Mouse (Mus musculus) T-helper 1 cell (primary cell): ENCODE measurements around the gene Olfr1202.

Source experiments
- in situ Hi-C: fragments of 300-600 bp; cut with MboI, MseI; formaldehyde crosslinking; loops from one replicate; pipeline ENCODE4 v1.15.1; 2025; ENCODE audit warnings: high pct_unique_total_duplicates

The Olfr1202 gene

GRCm38 (mm10) chr2:88814196-88814595 is at the start of gene Olfr1202:
Olfr1202 (plus strand) TSS chr2:88814496.
- in situ Hi-C loops, result no loop called here

- in situ Hi-C loops, result no loop called here
These were observed 43.9 kb upstream of the Olfr1202 start, which contains the start of gene Olfr1200 for GRCm38 (mm10) chr2:88770388-88770787. Olfr1200 (minus strand) TSS chr2:88770488.

DNA sequence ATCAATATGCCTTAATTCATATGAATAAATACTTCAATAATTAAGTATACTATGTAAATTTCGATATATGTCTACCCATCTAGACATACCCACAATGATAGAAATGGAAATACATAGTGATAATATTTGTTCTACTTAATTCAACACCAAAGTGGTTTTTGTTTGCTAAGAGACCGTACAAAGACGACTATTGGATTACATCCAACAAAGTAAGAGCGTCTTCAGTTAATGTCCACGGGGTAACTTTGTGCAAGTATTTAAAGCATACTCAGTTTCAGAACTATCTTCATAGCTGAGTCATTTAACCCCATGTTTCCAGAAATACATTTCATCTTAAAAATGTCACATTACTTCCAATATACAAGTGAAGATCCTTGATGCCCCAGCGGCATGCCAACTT is 21.6 kb upstream of the Olfr1202 start, which contains the start of gene Olfr1201:
Olfr1201 (plus strand) TSS at position 301 of the 400 bp plus-strand sequence.
- in situ Hi-C loops, result no loop called here

DNA sequence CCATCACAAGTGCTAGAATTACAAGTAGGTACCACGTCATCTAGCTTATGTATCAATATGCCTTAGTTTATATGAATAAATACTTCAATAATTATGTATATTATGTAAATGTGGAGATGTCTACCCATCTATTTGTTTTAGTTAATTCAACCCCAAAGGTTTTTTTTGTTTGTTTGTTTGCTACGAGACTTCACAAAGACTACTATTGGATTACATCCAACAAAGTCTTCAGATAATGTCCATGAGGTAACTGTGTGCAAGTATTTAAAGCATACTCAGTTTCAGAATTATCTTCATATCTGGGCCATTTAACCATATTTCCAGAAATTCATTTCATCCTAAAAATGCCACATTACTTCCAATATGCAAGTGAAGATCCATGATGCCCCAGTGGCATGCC is 15.1 kb downstream of the Olfr1202 start, which contains the start of gene Olfr1205:
Olfr1205 (plus strand) TSS at position 301 of the 400 bp plus-strand sequence.
- in situ Hi-C loops, result no loop called here

DNA sequence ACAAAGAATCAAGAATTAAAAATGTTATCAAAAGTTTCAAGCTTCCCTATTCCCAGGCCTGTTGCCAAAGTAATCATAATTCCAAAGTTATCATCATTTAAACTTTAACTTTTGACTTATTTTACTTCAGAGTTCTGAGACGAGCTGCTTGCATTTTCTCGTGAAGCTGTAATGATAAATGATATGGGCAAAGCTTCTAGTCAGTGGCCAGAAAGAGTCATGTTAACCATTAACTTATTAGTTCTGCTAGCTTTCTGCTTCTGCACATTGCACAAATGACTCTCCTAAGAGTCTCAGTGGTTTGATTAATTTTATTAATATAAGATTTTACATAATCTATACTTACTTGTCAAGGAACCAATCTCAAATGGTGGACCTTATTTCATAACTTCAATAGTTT is 24.2 kb downstream of the Olfr1202 start:
- in situ Hi-C loops, result no loop called here

DNA sequence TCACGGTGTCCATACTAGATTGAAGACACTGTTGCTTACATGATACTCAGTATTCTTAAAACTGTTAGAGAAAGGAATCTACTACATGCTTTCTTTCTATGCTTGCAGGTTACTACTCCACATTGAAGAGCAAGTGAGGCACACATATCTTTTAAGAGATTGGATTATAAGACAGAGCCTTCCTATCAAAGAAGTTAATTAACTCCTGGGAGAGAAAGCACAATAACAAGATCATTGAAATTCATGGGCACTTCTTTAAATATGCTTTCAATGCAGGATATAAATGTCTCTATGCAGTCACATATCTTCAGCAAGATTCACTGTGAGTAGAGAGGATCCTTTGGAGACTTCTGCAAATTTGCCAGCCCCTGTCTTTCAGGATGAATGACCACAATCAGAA is 34.7 kb downstream of the Olfr1202 start, which contains the start of gene Olfr1204:
Olfr1204 (plus strand) TSS at position 301 of the 400 bp plus-strand sequence.
- in situ Hi-C loops, result no loop called here

- in situ Hi-C loops, result no loop called here
These were observed 48.6 kb downstream of the Olfr1202 start, which contains the start of gene Olfr1206 for GRCm38 (mm10) chr2:88862931-88863330. Olfr1206 (plus strand) TSS chr2:88863231.
